Mouse (Mus musculus) stomach, postnatal 0 days (tissue): ENCODE results near the gene Triml1.

Experiments used
- CTCF ChIP-seq: IDR thresholded peaks from 2 replicates; pipeline ENCODE4 v1.5.1; 2016; ENCODE audit warnings: antibody characterized with exemption, low read depth, mild to moderate bottlenecking, moderate library complexity
- EP300 ChIP-seq: optimal IDR thresholded peaks from 2 replicates; pipeline ENCODE3; 2016; ENCODE audit warnings: antibody characterized with exemption

DNA sequence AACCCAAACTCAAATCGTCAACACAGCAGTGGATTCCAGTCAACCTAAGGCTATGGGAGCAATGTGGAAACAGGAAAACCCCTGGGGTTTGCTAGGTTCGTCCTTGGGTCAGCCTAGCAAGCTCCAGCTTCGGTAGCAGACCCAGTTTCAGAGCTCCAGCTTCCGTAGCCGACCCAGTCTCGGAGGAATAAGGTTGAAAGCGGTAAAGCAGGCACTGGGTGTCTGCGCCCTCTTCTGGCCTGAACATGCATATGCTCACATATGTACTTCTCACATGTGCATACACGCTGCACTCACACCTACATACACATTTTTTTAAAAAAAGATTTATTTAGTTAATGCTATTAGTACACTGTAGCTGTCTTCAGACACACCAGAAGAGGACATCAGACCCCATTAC is 8.0 kb upstream of the Triml1 start:
- no peak for TF ChIP-seq EP300
- no peak for TF ChIP-seq CTCF
